Mouse (Mus musculus): ENCODE results near the gene Naa15.

- TF ChIP-seq CTCF (IDR thresholded peaks at IDR 0.05): no peak
- no peak for TF ChIP-seq EP300 (IDR thresholded peaks at IDR 0.05)
These were observed 1.7 kb upstream of the Naa15 start for GRCm38 (mm10) chr3:51413276-51413675.
